Mouse (Mus musculus): ENCODE results near the gene Hs6st3.

The Hs6st3 gene

DNA sequence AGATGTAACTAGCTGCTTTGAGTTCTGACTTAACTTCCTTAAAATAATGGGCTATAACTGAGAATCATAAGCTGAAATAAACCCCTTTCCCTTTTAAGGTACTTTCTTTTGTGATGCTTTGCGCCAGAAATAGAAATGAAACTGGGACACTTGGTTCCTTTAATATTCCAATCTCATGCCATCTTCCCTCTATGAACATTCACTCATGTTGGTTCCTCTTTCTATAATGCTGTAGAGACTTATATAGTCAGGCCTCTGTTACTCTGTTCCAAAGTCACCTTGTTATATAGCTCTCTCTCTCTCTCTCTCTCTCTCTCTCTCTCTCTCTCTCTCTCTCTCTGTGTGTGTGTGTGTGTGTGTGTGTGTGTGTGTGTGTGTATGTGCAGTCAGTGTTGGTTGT is 504.7 kb downstream of the Hs6st3 start:
- DNase-seq (ENCODE audit: low spot score), result no peak

DNA sequence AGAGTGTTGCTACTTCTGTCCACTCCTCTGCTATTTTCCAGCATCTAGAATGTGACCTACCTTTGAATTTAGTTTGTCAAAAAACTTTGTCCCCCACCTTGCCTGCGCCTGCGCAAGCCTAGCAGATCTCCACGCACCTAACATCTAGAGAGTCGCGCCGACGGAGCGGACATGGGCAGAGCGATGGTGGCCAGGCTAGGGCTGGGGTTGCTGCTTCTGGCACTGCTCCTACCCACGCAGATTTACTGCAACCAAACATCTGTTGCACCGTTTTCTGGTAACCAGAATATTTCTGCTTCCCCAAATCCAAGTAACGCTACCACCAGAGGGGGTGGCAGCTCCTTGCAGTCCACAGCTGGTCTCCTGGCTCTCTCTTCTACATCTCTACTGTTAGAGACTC is 505.7 kb downstream of the Hs6st3 start:
- no peak for DNase-seq (ENCODE audit: low spot score)

DNA sequence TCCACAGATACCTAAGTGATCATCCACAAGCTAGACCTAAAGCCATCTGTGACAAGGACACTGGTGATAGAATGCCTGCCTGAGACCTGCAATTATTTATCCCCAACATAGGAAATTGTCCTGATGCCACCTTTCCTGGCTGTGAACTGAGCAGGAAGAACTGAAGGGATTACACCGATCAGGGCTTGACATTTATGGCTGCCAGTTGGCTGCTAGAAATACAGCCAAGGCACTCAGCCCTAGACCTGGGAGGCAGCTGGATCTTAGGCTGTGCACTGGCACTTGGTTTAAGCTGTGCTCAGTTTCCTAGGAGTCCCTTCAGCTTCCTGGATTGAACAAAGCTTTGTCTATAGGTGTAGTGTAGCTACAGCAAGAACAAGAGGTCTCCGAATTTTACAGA is 518.8 kb downstream of the Hs6st3 start:
- DNase-seq (ENCODE audit: low spot score), result no peak

DNA sequence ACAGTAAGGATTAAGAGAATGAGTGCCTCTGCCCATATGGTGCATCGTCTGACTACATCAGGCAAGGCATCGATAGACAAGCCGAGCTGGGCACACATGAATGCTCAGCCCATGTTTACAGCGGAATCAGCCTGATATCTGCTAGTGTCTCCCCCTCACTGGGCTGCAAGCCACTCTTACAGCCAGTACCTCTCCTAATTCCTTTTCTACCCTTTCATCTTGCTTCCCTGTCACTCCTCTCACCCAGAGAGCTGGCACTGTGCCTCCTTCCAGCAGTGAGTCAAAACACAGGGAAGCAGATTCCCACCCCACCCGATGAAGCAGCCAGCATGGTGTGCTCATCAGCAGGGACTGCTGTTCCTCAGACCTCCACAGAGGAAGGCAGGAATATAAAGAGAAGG is 527.6 kb downstream of the Hs6st3 start:
- peak; percentile 52 for DNase-seq (ENCODE audit: low spot score)

DNA sequence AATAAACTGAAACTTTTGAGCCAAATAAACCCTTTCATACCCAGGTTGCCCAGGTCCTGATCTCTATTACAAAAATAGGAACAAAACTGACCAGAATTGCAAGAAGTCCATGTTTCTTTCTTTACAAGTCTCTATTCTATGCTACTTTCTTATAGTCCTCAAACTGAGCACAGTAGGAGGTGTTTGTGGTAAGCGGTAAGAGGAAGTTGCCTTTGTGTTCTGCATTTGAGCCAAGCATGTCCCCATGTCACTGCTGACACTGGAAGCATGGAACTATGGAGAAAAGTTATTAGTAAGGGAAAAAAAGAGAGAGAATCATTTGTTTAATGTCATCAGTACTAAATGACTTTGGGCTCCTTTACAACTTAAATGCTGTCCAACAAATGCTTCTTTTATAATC is 529.3 kb downstream of the Hs6st3 start:
- no peak for DNase-seq (ENCODE audit: low spot score)

DNA sequence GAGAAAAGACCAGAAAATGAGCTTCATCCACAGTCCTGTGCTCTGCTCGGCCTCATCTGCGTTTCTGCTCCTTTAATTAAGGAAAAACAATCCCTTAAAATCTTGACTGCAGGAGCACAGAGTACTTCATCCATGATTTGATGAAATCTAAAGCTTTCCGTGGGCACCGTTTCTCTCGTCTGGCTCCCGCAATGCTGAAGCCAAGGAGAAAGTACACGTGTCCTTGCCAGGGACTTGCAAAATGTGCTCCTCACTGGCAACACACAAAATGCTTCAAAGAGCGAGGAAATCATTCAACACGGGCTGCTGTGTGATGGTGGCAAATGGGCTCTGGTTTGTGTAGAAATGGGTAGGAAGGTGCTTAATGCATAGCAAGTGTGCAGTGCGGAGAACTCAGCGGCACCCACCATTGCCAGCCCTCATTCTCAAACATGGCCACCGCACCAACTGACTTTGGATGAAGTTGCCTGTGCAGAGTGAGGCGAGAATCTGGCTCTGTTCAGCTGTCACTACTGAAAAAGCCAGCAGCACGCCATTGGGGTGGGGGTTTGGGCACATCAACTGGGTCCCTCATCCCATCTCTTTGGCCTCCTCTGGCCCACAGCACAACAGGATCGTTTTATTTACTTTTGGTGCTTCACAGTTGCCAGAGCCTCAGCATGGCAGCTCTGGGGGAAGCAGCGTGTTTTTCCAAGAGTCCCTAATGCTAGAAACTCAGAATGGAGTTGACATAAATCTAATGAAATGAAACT is 532.9 kb downstream of the Hs6st3 start:
- no peak for DNase-seq (ENCODE audit: low spot score)

DNA sequence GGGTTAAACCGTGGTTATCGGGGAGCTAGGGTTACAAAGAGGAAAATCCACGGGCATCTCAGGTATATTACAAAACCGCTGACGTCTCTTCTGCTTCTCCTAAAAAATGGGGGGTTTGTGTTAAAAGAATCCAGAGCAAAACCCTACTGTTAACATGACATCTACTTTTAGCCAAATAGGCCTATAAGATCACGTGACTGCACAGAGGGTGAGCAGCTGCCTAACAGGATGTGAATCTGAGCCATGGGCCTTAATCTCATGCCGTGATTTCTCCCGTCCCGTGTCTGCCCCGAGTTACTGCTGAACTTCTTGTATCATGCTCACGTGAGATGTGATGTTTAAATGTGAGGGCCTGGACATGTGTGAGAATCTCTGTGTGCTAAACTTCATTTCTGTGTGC is 540.4 kb downstream of the Hs6st3 start:
- no peak for DNase-seq (ENCODE audit: low spot score)

DNA sequence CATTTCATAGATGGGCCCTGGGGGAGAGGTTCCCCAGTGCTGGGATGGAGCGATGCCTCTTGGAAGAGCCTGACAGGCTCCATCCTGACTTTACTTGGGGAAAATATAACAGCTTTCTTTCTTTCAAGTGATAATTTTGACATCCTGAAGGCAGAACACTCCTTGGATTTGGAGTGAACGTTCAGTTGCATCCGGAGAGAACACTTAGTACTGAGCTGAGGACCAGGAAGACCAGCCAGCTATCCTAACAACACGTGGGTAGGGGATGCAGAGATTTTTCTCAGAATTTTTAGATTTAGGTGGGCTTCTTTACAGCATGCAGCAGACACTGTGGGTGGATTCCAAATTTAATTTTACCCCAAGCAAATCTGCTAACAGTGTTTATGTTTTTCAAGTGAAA is 541.9 kb downstream of the Hs6st3 start:
- DNase-seq (ENCODE audit: low spot score), result no peak

DNA sequence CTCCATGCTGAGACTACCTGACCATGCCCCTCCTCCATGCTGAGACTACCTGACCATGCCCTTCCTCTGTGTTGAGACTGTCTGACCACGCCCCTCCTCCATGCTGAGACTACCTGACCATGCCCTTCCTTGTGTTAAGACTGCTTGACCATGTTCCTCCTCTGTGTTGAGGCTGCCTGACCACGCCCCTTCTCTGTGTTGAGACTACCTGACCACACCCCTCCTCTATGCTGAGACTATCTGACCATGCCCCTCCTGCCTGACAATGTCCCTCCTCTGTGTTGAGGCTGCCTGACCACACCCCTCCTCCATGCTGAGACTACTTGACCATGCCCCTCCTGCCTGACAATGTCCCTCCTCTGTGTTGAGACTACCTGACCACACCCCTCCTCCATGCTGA is 549.7 kb downstream of the Hs6st3 start:
- DNase-seq (ENCODE audit: low spot score), result no peak

DNA sequence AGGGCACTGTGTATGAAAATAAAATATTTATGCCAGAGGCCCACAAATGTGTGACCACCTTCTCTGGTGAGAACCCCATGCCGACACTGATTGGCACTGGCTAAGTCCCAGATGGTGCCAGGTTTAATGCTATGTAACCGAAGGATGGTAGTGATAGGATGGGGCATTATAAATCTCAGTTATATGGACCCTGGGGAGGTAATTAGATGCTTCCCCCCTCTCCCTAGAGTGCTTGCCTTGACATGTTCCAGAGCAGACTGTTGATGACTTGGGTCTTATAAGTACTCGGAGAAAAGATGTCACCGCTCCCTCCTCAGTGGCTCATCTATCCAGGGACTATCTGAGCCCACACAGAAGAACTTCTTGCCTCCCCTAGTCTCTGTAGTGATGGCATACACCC is 561.8 kb downstream of the Hs6st3 start:
- no peak for DNase-seq (ENCODE audit: low spot score)

DNA sequence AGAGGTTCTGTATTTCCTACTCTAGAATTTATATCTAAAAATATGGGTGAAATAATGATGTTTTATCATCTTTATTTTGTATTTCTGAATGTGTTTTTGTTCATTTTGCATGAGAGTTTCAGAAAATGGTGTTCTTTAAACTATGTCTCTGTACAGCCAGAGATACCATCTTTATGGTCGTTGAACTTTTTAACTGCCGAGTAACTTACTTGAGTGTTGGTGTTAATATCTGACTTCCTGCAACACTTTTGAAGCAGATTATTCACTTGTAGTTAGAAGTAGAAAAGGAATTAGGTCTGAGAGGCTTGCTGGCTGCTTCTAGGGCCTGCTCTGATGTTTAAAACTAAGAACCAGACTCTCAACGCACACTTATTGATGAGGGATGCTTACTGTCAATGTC is 576.6 kb downstream of the Hs6st3 start:
- no peak for DNase-seq (ENCODE audit: low spot score)

DNA sequence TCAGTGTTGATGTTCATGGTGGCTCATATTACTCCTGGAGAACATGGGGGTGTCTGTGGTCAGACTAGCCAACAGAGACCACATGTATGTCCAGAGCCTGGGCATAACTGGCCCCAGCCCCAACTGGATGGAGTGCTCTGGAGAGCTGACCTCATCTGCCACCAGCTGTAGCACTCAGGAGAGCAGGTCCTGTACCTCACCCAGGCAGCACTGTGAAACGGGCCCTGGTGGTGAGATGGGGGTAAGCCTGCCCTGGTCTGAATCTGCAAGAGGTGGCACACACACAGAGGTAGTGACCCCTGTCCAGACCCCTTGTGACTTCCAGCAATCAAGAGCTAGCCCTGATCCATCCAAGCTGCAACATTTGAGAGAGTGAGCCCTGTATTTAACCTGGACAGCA is 579.2 kb downstream of the Hs6st3 start:
- DNase-seq (ENCODE audit: low spot score), result no peak

DNA sequence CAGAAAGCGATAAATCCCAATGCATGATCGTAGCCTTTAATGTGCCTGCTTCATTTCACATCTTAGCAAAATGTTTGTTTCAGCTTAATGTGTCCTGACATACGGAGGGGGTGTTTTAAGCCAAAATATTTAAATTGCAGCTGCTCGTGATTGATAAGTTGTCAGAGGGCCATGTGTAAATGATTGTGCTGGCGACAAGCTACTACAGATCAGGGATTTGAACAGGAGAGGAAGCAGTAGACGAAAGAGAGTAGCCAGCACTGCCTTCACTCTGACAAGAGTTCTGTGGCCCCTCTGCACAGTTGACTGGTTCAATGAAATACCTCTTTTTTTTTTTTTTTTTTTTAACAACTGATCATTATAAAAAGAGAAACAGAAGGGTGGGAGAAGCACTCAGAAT is 587.0 kb downstream of the Hs6st3 start:
- no peak for DNase-seq (ENCODE audit: low spot score)

DNA sequence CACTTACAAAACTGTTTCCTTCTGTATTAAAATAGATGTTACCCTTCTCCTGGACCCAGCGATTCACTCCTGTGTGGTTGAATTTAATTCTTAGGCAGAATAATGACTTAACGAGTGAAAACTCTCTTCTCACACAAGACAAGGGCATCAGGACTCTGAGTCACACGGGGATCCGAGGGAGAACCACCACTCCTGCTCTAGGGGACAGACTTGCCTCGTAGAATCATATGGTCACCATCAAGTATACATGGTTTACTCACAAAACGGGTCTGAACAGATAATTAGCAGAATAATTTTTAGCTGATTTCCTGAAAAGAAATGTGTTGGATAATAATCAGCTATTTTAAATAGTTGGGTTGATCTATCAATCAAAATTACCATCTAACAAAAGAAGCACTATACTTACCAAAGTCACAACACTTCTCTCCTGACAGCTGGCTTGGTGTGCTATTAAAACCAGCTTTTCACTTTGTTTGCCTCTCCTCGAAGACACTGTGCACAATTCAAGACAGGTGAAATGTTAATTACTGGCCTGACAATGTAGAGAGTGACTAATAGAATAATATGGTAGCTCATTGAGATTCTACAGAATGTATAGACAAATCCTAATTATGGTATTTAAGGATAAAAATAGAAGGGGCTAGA is 593.4 kb downstream of the Hs6st3 start:
- no peak for DNase-seq (ENCODE audit: low spot score)

DNA sequence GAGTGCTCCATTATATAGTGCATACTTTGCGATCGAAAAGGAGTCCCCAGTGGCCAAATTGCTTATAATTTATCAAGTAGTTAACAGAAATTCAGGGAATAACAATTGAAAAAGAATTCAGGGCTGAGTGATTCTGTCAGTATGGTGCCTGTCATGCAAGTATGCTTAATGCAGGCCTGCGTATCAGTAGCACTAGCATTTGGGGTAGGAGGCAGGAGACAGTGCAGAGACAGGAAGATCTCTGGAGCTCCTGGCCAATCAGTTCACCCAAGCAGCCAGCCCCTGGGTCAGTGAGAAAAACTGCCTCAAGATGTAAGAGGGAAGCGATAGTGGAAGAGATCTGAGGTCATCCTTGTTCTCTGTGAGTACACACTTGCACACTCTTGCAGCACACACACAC is 594.1 kb downstream of the Hs6st3 start:
- DNase-seq (ENCODE audit: low spot score), result no peak

DNA sequence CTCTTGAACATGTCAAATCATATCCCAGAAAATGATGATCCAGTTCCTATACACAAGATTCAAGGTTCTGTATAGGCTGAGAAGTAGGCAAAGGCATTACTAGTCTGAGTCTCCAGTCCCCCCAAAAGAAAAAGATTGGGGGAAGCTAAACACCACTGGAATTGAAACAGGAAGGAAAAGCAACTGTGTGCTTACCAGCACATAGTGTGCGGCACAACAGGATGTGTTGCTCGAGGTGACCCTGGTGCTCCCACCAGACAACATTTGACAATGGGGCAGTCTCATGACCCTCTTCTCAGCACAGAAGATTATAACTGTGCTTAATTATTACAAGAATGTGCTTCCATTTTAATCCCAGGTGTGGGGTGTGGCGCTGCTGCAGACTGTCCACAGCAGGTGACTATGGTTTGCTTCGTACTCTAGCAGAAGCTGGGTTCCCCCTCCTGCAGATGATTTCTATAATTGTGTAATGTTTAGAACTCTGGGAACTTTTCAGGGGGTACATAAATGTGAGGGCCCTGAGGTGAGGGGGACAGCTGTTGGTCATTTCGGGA is 599.3 kb downstream of the Hs6st3 start:
- DNase-seq (ENCODE audit: low spot score), result no peak

DNA sequence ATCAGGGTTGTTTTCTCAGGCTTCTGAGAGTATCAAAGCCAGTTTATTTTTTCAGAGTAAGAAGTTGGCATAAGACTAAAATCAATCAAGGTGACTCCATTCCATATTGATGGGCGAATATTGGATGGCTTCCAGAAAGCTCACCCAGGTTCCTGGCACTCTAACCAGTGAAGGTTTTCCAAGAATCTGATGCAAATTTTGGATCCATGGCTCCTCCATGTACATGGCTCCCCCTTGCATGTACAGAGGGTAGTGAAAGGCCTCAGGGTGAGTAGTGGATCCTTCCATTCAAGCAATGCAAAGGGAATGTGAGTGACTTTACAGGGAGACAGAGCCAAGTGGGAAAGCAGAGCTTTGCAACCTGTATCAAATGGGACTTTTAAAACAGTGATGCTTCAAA is 603.6 kb downstream of the Hs6st3 start:
- no peak for DNase-seq (ENCODE audit: low spot score)

DNA sequence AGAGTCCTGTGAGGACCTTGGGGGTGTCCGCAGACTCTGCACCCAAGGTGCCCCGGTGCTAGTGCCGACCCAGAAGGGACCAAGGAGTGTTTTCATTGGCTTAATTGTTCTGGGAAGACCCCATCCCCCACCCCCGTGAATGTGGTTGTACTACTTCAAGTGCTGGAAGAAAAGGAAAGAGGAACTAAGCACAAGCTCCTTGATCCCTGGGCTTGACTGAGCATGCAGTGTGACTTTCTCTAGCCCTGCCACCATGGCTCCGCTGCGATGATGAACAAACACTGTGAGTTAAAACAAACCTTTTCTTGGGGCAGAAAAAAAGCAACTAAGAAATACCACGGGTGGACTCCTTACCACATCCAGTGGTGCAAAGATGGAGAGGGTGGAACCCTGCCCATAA is 623.2 kb downstream of the Hs6st3 start:
- DNase-seq (ENCODE audit: low spot score), result no peak

DNA sequence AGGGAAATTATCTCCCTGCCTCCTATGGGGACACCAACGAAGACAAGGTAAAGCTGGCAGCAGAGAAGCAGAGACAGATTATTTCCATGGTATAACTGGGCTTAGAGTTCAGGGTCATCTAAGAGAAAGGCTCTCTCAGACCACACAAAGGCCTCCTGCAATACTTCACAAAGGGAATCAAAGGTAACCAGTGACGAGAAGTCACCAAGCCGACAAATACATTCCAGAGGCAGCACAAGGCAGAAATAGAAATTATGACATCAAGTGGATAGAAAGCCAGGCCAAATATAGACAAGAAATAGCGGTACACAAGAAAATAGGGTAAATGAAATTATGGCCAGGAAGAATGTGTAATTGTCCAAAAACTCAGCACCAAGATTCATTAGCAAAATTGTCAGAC is 633.9 kb downstream of the Hs6st3 start:
- DNase-seq (ENCODE audit: low spot score), result no peak

DNA sequence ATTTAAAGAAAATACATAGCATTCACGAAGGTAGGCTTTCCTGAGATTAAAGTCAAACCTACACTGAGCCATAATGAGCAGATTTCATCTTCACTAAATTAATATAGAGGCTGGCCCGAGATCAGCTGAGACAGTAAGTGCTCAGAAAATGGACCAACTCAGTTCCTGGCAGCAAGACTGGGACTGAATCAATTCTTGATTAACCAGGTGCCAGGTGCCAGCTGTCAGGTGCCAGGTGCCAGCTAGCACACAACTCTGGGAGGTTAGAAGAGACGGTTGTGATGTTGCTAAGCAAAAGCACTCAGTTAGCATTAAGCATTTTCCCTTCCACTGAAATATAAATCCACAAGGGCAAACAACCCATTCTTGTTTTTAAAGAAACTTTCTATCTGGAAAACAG is 638.1 kb downstream of the Hs6st3 start:
- DNase-seq (ENCODE audit: low spot score), result no peak

DNA sequence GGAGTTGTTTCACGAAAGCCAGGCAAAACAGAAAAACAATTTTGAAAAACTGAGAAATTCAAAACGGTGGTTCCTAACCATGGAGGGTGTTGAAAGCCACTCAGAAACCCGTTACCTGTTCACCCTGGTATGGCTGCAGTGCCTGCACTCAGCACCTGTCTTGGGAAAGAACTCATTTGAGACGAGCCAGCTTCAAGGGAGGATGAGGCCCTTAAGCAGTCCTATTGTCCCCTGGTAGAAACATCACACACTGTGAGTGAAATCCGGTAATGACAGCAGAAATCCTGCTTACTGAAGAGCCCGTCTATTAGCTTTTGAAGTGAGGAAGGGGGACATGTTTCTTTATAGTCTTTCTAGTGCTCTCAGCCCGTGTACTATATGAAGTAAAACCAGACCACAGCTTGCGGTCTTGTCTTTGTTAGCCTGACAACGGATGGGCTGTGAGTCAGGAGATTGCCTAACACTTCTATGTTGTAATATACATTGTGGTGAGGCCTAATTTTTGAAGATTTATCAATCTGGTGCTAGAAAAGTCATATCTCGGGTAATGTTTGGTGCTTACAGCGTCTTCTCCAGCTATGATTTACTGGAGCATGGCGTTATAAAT is 641.9 kb downstream of the Hs6st3 start:
- DNase-seq (ENCODE audit: low spot score), result no peak

DNA sequence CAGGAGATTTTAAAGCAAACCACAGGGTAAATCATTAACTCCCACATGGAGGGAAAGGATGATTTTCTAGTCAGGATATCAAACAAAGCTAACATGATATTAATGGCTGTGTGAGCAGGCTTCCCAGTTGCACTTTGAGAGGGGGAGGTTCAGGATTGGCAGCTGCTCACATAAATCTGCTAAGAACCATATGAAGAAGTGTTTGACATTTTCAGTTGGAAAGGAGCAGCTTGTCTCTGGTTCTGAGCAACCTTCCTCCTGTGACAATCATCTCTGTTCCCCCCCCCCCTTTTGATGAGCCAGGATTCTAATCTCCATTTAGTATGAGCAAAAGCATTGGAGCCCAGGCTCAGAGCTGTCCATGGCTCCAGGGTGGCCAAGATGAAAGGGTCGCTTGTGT is 643.0 kb downstream of the Hs6st3 start:
- no peak for DNase-seq (ENCODE audit: low spot score)

DNA sequence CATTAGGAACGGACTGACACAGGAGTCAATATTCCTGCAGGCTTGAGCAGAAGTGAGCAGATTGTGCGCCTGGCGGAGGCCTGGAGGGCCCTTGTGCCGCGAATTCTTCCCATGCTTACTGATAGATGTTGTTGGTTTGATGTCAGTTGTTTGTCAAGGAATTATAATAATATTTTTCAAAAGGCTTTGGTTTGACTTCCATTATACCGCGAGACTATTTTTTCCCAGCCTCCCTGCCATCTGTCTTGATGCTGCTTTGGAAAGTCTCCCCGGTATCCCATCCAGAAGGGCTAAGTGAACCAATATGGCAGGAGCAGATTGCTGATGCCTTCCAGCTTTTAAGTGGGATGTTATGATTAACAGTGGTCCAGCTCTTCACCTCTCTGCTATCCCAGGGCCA is 651.3 kb downstream of the Hs6st3 start:
- no peak for DNase-seq (ENCODE audit: low spot score)

All from ovary, adult 18-20 months (tissue).